Mouse (Mus musculus) ES-Bruce4 (cell line): ENCODE data around the gene Dync2li1.

ENCODE experiments used
- CTCF ChIP-seq: IDR thresholded peaks from one replicate; pipeline ENCODE4 v1.8.1; 2011; ENCODE audit warnings: low read depth, low read length
- EP300 ChIP-seq: IDR thresholded peaks from 2 replicates; pipeline ENCODE4 v1.6.1; 2011; ENCODE audit warnings: low read depth, low read length; ENCODE audit not compliant: insufficient read depth
- POLR2A ChIP-seq: IDR thresholded peaks from one replicate; pipeline ENCODE4 v1.8.1; 2011; ENCODE audit warnings: low read length; ENCODE audit not compliant: insufficient read depth

- TF ChIP-seq CTCF (no peak), POLR2A (no peak), EP300 (no peak)
These were observed 6.2 kb upstream of the Dync2li1 start for GRCm38 (mm10) chr17:84620076-84620475.
